Mouse (Mus musculus): ENCODE measurements around the gene Dlx1. TPM values are rescaled to one million over a fixed set of nuclear protein-coding genes. Genes with fewer than 3 reads are reported as not detected.

Gene Dlx1
- polyA plus RNA-seq, 1 experiment: 0.64 TPM

GRCm38 (mm10) chr2:71542816-71543301 is 14.9 kb downstream of the Dlx1 start:
- Histone ChIP-seq H3K79me2 (ENCODE audit: control insufficient read depth, insufficient read depth) (peaks cover 5% of the 10 kb centered on the region), H3K27me3 (ENCODE audit: control insufficient read depth, insufficient read depth, insufficient read length) (no peaks in the 10 kb centered on the region), H3ac (ENCODE audit: control insufficient read depth, insufficient read length) (no peak overlapping the region), H3K36me3 (ENCODE audit: control insufficient read depth, insufficient read depth) (no peaks in the 10 kb centered on the region), H3K4me3 (peak overlapping the region; percentile 59), H3K4me2 (ENCODE audit: low read depth) (peak overlapping the region; percentile 99)
- TF ChIP-seq SRF (IDR thresholded peaks at IDR 0.05; ENCODE audit: control insufficient read depth, insufficient read length, low read depth): no peak
- TF ChIP-seq POLR2AphosphoS2 (IDR thresholded peaks at IDR 0.05; ENCODE audit: insufficient read length, low read depth): peak; percentile 64
- no peak for TF ChIP-seq TCF3 (IDR thresholded peaks at IDR 0.05; ENCODE audit: insufficient read length, low read depth)
- peak in 1 of 3 experiments; percentile 3 for TF ChIP-seq MYOD1 (IDR thresholded peaks at IDR 0.05; ENCODE audit: control insufficient read depth in 1 of 3, insufficient read length in 2 of 3, low read depth in 2 of 3)
- TF ChIP-seq MAX (IDR thresholded peaks at IDR 0.05; ENCODE audit: low read depth): no peak
- TF ChIP-seq CEBPB (IDR thresholded peaks at IDR 0.05; ENCODE audit: insufficient read depth, poor library complexity, severe bottlenecking): no peak
- TF ChIP-seq POLR2A (IDR thresholded peaks at IDR 0.05; ENCODE audit: insufficient read length, low read depth): peak; percentile 68
- TF ChIP-seq USF1 (IDR thresholded peaks at IDR 0.05; ENCODE audit: low read depth): no peak

GRCm38 (mm10) chr2:71543531-71543930 is 15.6 kb downstream of the Dlx1 start:
- Histone ChIP-seq H3K36me3 (ENCODE audit: control insufficient read depth, insufficient read depth) (no peaks in the 10 kb centered on the region), H3K4me2 (ENCODE audit: low read depth) (peak overlapping the region; percentile 99), H3K4me3 (peak overlapping the region; percentile 59), H3ac (ENCODE audit: control insufficient read depth, insufficient read length) (peak overlapping the region; percentile 43), H3K79me2 (ENCODE audit: control insufficient read depth, insufficient read depth) (peaks cover 5% of the 10 kb centered on the region), H3K27me3 (ENCODE audit: control insufficient read depth, insufficient read depth, insufficient read length) (no peaks in the 10 kb centered on the region)
- TF ChIP-seq TCF12 (IDR thresholded peaks at IDR 0.05; ENCODE audit: insufficient read depth, poor library complexity, severe bottlenecking) (no peak), TCF3 (IDR thresholded peaks at IDR 0.05; ENCODE audit: insufficient read length, low read depth) (no peak), CEBPB (IDR thresholded peaks at IDR 0.05; ENCODE audit: insufficient read depth, poor library complexity, severe bottlenecking) (no peak), MYOG (IDR thresholded peaks at IDR 0.05; ENCODE audit: control insufficient read depth in 1 of 3, insufficient read depth in 1 of 3, insufficient read length in 2 of 3, low read depth in 2 of 3) (no peak)

GRCm38 (mm10) chr2:71543948-71544347 is 16.0 kb downstream of the Dlx1 start:
- H3K27me3 ChIP-seq (ENCODE audit: control insufficient read depth, insufficient read depth, insufficient read length): no peaks in the 10 kb centered on the region
- TF ChIP-seq MYOD1 (IDR thresholded peaks at IDR 0.05; ENCODE audit: control insufficient read depth in 1 of 3, insufficient read length in 2 of 3, low read depth in 2 of 3) (no peak), REST (IDR thresholded peaks at IDR 0.05; ENCODE audit: insufficient read depth, insufficient read length) (no peak), POLR2AphosphoS2 (IDR thresholded peaks at IDR 0.05; ENCODE audit: insufficient read length, low read depth) (no peak), MAX (IDR thresholded peaks at IDR 0.05; ENCODE audit: low read depth) (no peak), SRF (IDR thresholded peaks at IDR 0.05; ENCODE audit: control insufficient read depth, insufficient read length, low read depth) (no peak), CEBPB (IDR thresholded peaks at IDR 0.05; ENCODE audit: insufficient read depth, poor library complexity, severe bottlenecking) (no peak), TCF12 (IDR thresholded peaks at IDR 0.05; ENCODE audit: insufficient read depth, poor library complexity, severe bottlenecking) (no peak), USF1 (IDR thresholded peaks at IDR 0.05; ENCODE audit: low read depth) (no peak), E2F4 (IDR thresholded peaks at IDR 0.05; ENCODE audit: insufficient read depth) (no peak), MYOG (IDR thresholded peaks at IDR 0.05; ENCODE audit: control insufficient read depth in 1 of 3, insufficient read depth in 1 of 3, insufficient read length in 2 of 3, low read depth in 2 of 3) (no peak)
- peaks cover 5% of the 10 kb centered on the region for H3K79me2 ChIP-seq (ENCODE audit: control insufficient read depth, insufficient read depth)
- H3K4me3 ChIP-seq: peak overlapping the region; percentile 59
- peak overlapping the region; percentile 43 for H3ac ChIP-seq (ENCODE audit: control insufficient read depth, insufficient read length)
- peak overlapping the region; percentile 99 for H3K4me2 ChIP-seq (ENCODE audit: low read depth)
- H3K36me3 ChIP-seq (ENCODE audit: control insufficient read depth, insufficient read depth): no peaks in the 10 kb centered on the region

GRCm38 (mm10) chr2:71544391-71545285 is 16.7 kb downstream of the Dlx1 start:
- peak overlapping the region; percentile 59 for H3K4me3 ChIP-seq
- peak overlapping the region; percentile 99 for H3K4me2 ChIP-seq (ENCODE audit: low read depth)
- no peaks in the 10 kb centered on the region for H3K27me3 ChIP-seq (ENCODE audit: control insufficient read depth, insufficient read depth, insufficient read length)
- peak overlapping the region; percentile 43 for H3ac ChIP-seq (ENCODE audit: control insufficient read depth, insufficient read length)
- H3K36me3 ChIP-seq (ENCODE audit: control insufficient read depth, insufficient read depth): no peaks in the 10 kb centered on the region
- TF ChIP-seq POLR2A (IDR thresholded peaks at IDR 0.05; ENCODE audit: insufficient read length, low read depth) (peak; percentile 43), MAX (IDR thresholded peaks at IDR 0.05; ENCODE audit: low read depth) (no peak)
- H3K79me2 ChIP-seq (ENCODE audit: control insufficient read depth, insufficient read depth): peaks cover 5% of the 10 kb centered on the region

GRCm38 (mm10) chr2:71545401-71545881 is 17.5 kb downstream of the Dlx1 start:
- Histone ChIP-seq H3K79me2 (ENCODE audit: control insufficient read depth, insufficient read depth) (peaks cover 5% of the 10 kb centered on the region), H3ac (ENCODE audit: control insufficient read depth, insufficient read length) (peak overlapping the region; percentile 43), H3K27me3 (ENCODE audit: control insufficient read depth, insufficient read depth, insufficient read length) (no peaks in the 10 kb centered on the region), H3K4me2 (ENCODE audit: low read depth) (peak overlapping the region; percentile 99), H3K4me3 (peak overlapping the region; percentile 59), H3K36me3 (ENCODE audit: control insufficient read depth, insufficient read depth) (no peaks in the 10 kb centered on the region)
- no peak for TF ChIP-seq MAX (IDR thresholded peaks at IDR 0.05; ENCODE audit: low read depth)
- TF ChIP-seq E2F4 (IDR thresholded peaks at IDR 0.05; ENCODE audit: insufficient read depth): no peak
- TF ChIP-seq MYOG (IDR thresholded peaks at IDR 0.05; ENCODE audit: control insufficient read depth in 1 of 3, insufficient read depth in 1 of 3, insufficient read length in 2 of 3, low read depth in 2 of 3): no peak
- TF ChIP-seq USF1 (IDR thresholded peaks at IDR 0.05; ENCODE audit: low read depth): no peak
- TF ChIP-seq TCF12 (IDR thresholded peaks at IDR 0.05; ENCODE audit: insufficient read depth, poor library complexity, severe bottlenecking): no peak
- no peak for TF ChIP-seq TCF3 (IDR thresholded peaks at IDR 0.05; ENCODE audit: insufficient read length, low read depth)
- TF ChIP-seq CEBPB (IDR thresholded peaks at IDR 0.05; ENCODE audit: insufficient read depth, poor library complexity, severe bottlenecking): no peak
